Comparison of ENCODE assay signal across 8 mouse cellular contexts in the genomic region with DNA sequence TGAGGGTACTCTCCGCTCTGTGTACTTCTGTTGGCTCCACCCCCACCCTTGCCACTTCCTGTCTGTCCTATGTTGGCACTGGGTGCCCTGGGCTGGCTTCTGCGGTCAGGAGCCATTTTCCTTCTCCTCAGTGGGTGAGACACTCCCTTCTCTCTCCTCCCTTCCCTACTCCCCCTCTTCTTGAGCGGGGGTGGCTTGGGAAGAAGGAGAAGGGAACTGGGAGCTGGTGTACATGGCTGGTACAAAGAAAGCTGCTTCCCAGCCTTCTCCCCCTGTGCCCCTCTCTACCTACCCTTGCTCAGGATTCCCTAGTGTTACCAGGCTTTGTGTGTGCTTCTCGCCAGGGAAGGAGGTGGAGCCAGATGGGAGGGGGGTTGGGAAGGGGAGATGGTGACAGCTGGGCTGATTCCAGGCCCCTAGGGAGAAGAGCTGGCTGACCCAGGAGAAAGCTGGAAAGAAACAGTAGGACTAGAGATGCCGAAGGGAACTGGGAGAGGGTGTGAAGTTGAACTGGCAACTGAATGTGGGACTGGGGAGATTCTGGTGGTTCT. TPM values are rescaled to one million over a fixed set of nuclear protein-coding genes. Genes with fewer than 3 reads are reported as not detected.
DNase-seq lines count a peak whose midpoint lies in the region; ATAC-seq lines count a peak whose summit lies in the region.

No protein-coding gene starts in this region.

- no peaks in the 10 kb centered on the region for H3K27me3 ChIP-seq in embryonic facial prominence, embryonic 11.5 days (ENCODE audit: control insufficient read depth, insufficient read depth, low read length)
- no peaks in the 10 kb centered on the region for H3K27me3 ChIP-seq in liver, embryonic 13.5 days

- 0 out of 2 replicates have a peak overlapping the region, but pooled peaks have one; percentile 7 for H3K4me3 ChIP-seq in embryonic facial prominence, embryonic 11.5 days (ENCODE audit: low read depth, low read length)
- H3K4me3 ChIP-seq in liver, embryonic 13.5 days (replicated peaks): no peak overlapping the region

- WGBS in embryonic facial prominence, embryonic 11.5 days: 47% methylated on average over 4 of the region's 5 CpGs
- WGBS in liver, embryonic 13.5 days (ENCODE audit: insufficient replicate concordance): 68% methylated on average over 5 of the region's 5 CpGs

- H3K9ac ChIP-seq in embryonic facial prominence, embryonic 11.5 days (replicated peaks; ENCODE audit: low read length): 0 out of 2 replicates have a peak overlapping the region, but pooled peaks have one; percentile 2
- H3K9ac ChIP-seq in liver, embryonic 13.5 days: 0 out of 2 replicates have a peak overlapping the region, but pooled peaks have one; percentile 97

- no peak for ATAC-seq in embryonic facial prominence, embryonic 11.5 days (replicated peaks; ENCODE audit: insufficient number of reproducible peaks, low FRiP score, low TSS enrichment, low read depth)
- ATAC-seq in liver, embryonic 13.5 days (ENCODE audit: low read depth): no peak
- peak; percentile 32; the same call in 1 of the 2 replicates for ATAC-seq in monocyte, adult 5-6 weeks (replicated peaks; ENCODE audit: insufficient number of reproducible peaks, low FRiP score, low TSS enrichment, poor library complexity, severe bottlenecking)

- no peak overlapping the region for H3K27ac ChIP-seq in embryonic facial prominence, embryonic 11.5 days (replicated peaks; ENCODE audit: low read depth, low read length)
- H3K27ac ChIP-seq in liver, embryonic 13.5 days: peak overlapping the region; percentile 55

- DNase-seq in cerebellum, adult 11 months: peak; percentile 38
- no peak for DNase-seq in cerebellum, adult 9-11 months
- DNase-seq in CD4-positive helper T cell, adult 2 months (ENCODE audit: low read depth, low spot score): peak; percentile 82
- DNase-seq in embryonic facial prominence, embryonic 11.5 days (ENCODE audit: low spot score): no peak
- DNase-seq in heart, postnatal 4 days: peak; percentile 62
- no peak for DNase-seq in liver, embryonic 13.5 days
- DNase-seq in layer of hippocampus, postnatal 14 days (ENCODE audit: low spot score in 2 of 2): no peak

- no peaks in the 10 kb centered on the region for H3K9me3 ChIP-seq in embryonic facial prominence, embryonic 11.5 days (replicated peaks; ENCODE audit: control insufficient read depth, low read length)
- no peaks in the 10 kb centered on the region for H3K9me3 ChIP-seq in liver, embryonic 13.5 days (replicated peaks)

- peaks cover 16% of the 10 kb centered on the region for H3K4me1 ChIP-seq in embryonic facial prominence, embryonic 11.5 days (ENCODE audit: control insufficient read depth, insufficient read depth, low read length)
- peaks cover 78% of the 10 kb centered on the region for H3K4me1 ChIP-seq in liver, embryonic 13.5 days (replicated peaks)

- H3K36me3 ChIP-seq in embryonic facial prominence, embryonic 11.5 days (replicated peaks; ENCODE audit: control insufficient read depth, insufficient read depth, low read depth, low read length): peaks cover 28% of the 10 kb centered on the region
- peaks cover 62% of the 10 kb centered on the region for H3K36me3 ChIP-seq in liver, embryonic 13.5 days

- H3K4me2 ChIP-seq in embryonic facial prominence, embryonic 11.5 days (ENCODE audit: low read depth, low read length): peak overlapping the region; percentile 25
- H3K4me2 ChIP-seq in liver, embryonic 13.5 days: peak overlapping the region; percentile 7

RNA-seq across cellular contexts. Expression of a gene that starts 3.7 kb away (rescaled TPM):
- polyA plus RNA-seq in embryonic facial prominence, embryonic 11.5 days (2014; fragmentation: Nextera tagmentation; extraction: Ambion mirVana): 93.2 and 94.5 TPM in 2 replicates
- 100 to 1,000 TPM; 202 to 210 TPM for total RNA-seq in heart, postnatal 4 days (2021)
- polyA plus RNA-seq in liver, embryonic 13.5 days (2015; fragmentation: Nextera tagmentation; extraction: Ambion mirVana): 29.2 and 30.0 TPM in 2 replicates
- total RNA-seq in monocyte, adult 5-6 weeks (2017): 275 to 395 TPM (median 283 TPM) in 3 replicates
- 100 to 1,000 TPM; 173 to 193 TPM for total RNA-seq in layer of hippocampus, postnatal 14 days (2021)

RNA-seq across cellular contexts. Expression of a gene that starts 31.8 kb away (rescaled TPM):
- polyA plus RNA-seq in embryonic facial prominence, embryonic 11.5 days (2014; fragmentation: Nextera tagmentation; extraction: Ambion mirVana): 0.25 and 0.49 TPM in 2 replicates
- not detected for total RNA-seq in heart, postnatal 4 days (2021)
- polyA plus RNA-seq in liver, embryonic 13.5 days (2015; fragmentation: Nextera tagmentation; extraction: Ambion mirVana): 1.6 and 2.1 TPM in 2 replicates
- total RNA-seq in monocyte, adult 5-6 weeks (2017): 3.1 to 8.7 TPM (median 3.6 TPM) in 3 replicates
- 1 to 10 TPM in 1 of 2 experiments, under 1 TPM in 1; 0.94 to 1.6 TPM for total RNA-seq in layer of hippocampus, postnatal 14 days (2021)

RNA-seq across cellular contexts. Expression of a gene that starts 32.2 kb away (rescaled TPM):
- polyA plus RNA-seq in embryonic facial prominence, embryonic 11.5 days (2014; fragmentation: Nextera tagmentation; extraction: Ambion mirVana): 66.3 and 69.8 TPM in 2 replicates
- 10 to 100 TPM; 24.4 to 25.3 TPM for total RNA-seq in heart, postnatal 4 days (2021)
- 60.6 and 65.5 TPM in 2 replicates for polyA plus RNA-seq in liver, embryonic 13.5 days (2015; fragmentation: Nextera tagmentation; extraction: Ambion mirVana)
- total RNA-seq in monocyte, adult 5-6 weeks (2017): 15.9 to 23.8 TPM (median 23.2 TPM) in 3 replicates
- total RNA-seq in layer of hippocampus, postnatal 14 days (2021): 10 to 100 TPM; 29.2 to 30.5 TPM

RNA-seq across cellular contexts. Expression of a gene that starts 45.5 kb away (rescaled TPM):
- polyA plus RNA-seq in embryonic facial prominence, embryonic 11.5 days (2014; fragmentation: Nextera tagmentation; extraction: Ambion mirVana): 7.0 and 10.3 TPM in 2 replicates
- 10 to 100 TPM; 18.0 to 18.6 TPM for total RNA-seq in heart, postnatal 4 days (2021)
- 3.7 and 3.9 TPM in 2 replicates for polyA plus RNA-seq in liver, embryonic 13.5 days (2015; fragmentation: Nextera tagmentation; extraction: Ambion mirVana)
- 15.5 to 29.7 TPM (median 16.2 TPM) in 3 replicates for total RNA-seq in monocyte, adult 5-6 weeks (2017)
- total RNA-seq in layer of hippocampus, postnatal 14 days (2021): 10 to 100 TPM; 64.7 to 73.2 TPM

RNA-seq across cellular contexts. Expression of a gene that starts 50.0 kb away (rescaled TPM):
- 10.0 and 12.5 TPM in 2 replicates for polyA plus RNA-seq in embryonic facial prominence, embryonic 11.5 days (2014; fragmentation: Nextera tagmentation; extraction: Ambion mirVana)
- total RNA-seq in heart, postnatal 4 days (2021): 1 to 10 TPM; 1.7 to 3.2 TPM
- 1.6 and 2.2 TPM in 2 replicates for polyA plus RNA-seq in liver, embryonic 13.5 days (2015; fragmentation: Nextera tagmentation; extraction: Ambion mirVana)
- 5.5 to 20.2 TPM (median 8.3 TPM) in 3 replicates for total RNA-seq in monocyte, adult 5-6 weeks (2017)
- total RNA-seq in layer of hippocampus, postnatal 14 days (2021): 1 to 10 TPM; 6.2 to 8.1 TPM

Comparison
In these comparisons a context has a peak if more than half of its experiments do, and no peak if none do; other contexts are left out.
1. DNase-seq: peak in cerebellum, adult 11 months (single experiment), CD4-positive helper T cell, adult 2 months (single experiment) and heart, postnatal 4 days (single experiment); none in cerebellum, adult 9-11 months (single experiment), embryonic facial prominence, embryonic 11.5 days (single experiment), liver, embryonic 13.5 days (single experiment) and layer of hippocampus, postnatal 14 days (0 of 2).